Mouse (Mus musculus) v-Abl transformed pro-B cells (cell line): ENCODE measurements around the gene Defb26.

Source experiments
- in situ Hi-C, 2 experiments: fragments of 400-800 bp; cut with MboI; formaldehyde crosslinking; loops; one replicate each; pipeline ENCODE4 v1.15.1; 2025; ENCODE audit not compliant: unreplicated experiment in 2 of 2

The Defb26 gene

GRCm38 (mm10) chr2:152472434-152472833 is 39.1 kb downstream of the Defb26 start:
- in situ Hi-C loops = no loop called here

GRCm38 (mm10) chr2:152470973-152471372 is 40.5 kb downstream of the Defb26 start:
- in situ Hi-C loops = no loop called here

- in situ Hi-C loops = no loop called here
Observed at GRCm38 (mm10) chr2:152464570-152465150, 46.8 kb downstream of the Defb26 start, which contains the start of gene Defb23. Gene Defb23, minus strand, starts transcription at chr2:152464620.

GRCm38 (mm10) chr2:152459241-152459640 is 52.3 kb downstream of the Defb26 start:
- in situ Hi-C loops = no loop called here
